Mouse (Mus musculus) left cerebral cortex, adult 8-10 months (tissue): ENCODE results near the gene Rag1. TPM values are rescaled to one million over a fixed set of nuclear protein-coding genes. Genes with fewer than 3 reads are reported as not detected.

Experiments
- DNase-seq, 2 experiments: peaks; one replicate each; pipeline ENCODE4 v3.0.0; 2022; ENCODE audit warnings: low spot score in 2 of 2
- total RNA-seq, 4 experiments: library from RNA; stranded (reverse); gene quantifications; 2 replicates each; pipeline ENCODE4 v1.2.4; 2022

The Rag1 gene
- total RNA-seq, 4 experiments from 2014 or later = 0.07 to 0.42 (median 0.21) TPM

DNA sequence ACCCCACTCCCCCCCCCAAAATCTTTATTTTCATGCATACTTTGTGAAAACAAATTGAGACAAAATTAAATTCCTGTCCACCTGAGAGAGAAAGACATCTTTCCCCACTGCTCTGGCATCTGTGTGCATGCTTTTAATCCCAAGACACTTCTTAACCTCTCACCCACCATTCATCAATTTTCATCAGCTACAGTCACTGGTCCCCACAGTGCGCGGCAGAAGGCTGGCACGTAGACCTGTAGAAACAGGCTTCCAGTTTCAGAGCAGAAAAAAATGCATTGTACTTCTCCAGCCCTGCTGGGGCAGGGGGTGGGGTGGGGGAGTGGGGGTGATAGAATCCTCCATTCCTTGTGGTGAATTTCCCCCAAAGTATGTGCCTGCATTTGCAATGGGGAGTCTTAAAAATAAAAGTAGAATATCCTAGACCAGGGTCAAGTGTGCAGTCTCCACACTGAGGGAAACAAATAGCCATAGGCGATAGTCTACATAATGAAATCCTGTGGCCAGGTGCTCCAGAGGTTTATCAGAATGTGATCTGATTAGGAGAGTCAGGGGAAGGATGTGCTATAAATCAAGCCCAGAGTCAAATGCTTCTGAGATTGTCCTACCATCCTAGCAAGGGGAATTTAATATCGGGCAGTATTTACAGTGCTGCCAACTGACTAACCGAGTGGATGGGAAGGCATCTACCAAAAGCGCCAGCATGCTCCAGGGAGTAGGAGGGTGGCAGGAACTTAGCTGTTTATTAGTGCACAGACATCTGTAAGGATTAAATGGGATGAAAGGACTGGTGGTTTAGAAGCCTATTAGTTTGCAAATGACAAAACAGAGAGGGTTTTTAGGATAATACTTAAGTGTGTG, 10.1 kb downstream of the Rag1 start:
- DNase-seq = no peak

DNA sequence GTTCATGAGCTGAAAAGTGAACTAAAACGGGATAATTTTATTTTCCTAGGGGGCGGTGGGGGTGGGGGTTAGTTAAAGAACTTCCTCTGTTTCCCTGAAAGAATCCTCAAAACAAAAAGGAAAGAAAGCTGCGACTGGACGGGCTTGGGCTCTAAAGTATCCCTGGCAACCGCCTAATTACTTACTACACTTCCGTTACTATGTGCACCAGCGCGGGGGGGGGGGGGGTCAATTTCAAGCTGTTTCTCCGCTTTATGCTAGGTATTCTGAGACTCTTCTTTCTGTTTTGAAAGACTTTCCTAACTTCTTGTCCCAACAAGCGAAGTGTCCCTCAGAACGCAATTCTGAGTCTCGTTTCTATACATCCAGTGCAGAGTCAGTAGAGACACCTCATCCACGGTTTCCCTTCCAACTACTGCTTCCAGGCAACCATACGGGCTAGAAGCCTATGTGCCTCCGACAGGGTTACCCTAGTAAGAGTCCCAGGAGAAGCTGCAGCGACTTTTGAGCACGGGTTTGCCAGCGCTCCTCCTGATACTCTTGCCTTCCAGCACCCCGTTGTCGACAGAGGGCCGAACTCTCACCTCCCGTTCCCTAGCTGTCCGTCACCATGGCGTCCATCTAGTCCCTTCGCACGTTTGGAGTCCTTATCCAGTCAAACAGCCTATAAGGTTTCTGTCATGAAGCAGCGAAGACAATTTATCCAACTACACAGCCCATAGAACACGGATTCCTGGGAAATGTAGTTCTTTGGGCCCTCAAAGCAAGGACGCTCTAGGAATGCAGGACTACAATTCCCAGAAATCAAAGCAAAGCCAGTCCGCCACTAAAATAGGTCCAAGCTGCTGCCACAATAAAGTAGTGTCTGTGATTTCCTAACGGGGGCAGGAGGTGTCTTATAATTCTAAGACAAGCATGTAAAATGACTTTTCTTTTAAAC, 20.7 kb downstream of the Rag1 start:
- peak; percentile 75 to 94 for DNase-seq

DNA sequence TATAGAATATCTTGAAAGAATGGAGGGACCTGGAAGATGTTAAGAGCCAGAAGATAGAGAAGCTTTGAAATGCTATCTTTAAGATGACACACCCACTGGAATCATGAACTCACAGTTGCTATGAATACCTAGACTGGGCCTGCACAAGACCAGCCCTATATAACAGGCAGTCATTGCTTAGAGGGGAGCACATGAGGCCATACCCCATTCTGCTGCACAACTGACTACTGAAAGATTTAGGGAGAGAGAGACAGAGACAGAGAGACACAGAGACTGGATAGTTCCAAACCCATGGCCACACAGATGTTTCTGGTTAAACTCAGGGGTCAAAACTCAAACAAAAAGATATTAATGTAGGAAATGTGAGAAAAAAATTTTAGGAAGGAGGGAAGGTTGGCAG, 22.1 kb downstream of the Rag1 start:
- DNase-seq = no peak

DNA sequence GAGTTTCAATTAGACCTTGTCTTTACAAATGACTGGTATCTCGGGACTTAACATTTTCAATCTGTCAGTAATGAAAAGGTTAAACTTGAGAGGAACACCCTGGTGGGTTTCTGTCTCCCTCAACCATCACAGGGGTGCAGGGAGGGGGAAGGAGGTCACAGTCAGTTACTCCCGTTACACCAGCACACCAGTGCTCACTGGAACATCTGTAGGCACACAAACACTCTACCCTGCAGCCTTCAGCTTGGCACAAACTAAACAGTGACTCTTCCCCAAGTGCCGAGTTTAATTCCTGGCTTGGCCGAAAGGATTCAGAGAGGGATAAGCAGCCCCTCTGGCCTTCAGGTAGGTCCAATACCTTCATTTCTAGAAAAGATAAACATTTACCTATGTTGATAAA, 24.8 kb downstream of the Rag1 start, which contains the start of gene Rag2:
Gene Rag2 (plus strand): TSS at position 193 of the 400 bp plus-strand sequence.
- DNase-seq = no peak

DNA sequence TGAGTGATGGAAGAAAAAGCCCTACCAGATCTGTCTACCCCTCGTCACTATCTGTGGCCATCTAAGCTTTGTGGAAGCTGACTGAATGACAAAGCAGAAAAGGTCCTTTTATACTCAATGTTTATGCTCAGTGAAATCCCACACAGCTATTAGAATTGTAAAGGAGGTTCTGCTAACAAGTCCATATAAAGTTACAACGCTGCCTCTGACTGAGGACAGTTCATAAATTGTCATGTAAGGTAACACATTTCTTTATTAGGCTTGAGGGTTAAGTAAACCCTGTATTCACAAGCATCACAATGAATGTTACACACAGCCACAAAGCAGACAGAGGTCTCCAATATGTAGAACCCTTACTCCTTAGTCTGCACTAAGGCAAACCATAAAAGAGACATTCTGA, 25.3 kb downstream of the Rag1 start:
- DNase-seq = no peak

DNA sequence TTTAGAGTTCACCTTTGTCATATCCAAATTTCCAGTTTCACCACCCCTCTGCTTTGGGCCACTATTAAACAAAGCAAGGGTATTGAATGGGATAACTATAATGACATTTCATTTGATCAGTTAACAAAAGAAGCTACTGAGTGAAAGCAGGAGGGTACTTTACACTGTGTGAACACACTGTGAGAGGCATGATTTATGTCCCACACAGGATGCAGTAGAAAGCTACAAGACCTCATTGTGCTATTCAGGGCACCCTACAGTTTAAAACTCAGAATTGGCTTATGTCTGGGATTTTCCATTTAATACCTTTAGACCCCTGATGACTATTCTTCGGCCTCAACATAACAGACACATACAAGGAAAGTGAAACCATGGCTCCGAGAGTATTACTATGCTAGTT, 26.3 kb downstream of the Rag1 start:
- no peak for DNase-seq

DNA sequence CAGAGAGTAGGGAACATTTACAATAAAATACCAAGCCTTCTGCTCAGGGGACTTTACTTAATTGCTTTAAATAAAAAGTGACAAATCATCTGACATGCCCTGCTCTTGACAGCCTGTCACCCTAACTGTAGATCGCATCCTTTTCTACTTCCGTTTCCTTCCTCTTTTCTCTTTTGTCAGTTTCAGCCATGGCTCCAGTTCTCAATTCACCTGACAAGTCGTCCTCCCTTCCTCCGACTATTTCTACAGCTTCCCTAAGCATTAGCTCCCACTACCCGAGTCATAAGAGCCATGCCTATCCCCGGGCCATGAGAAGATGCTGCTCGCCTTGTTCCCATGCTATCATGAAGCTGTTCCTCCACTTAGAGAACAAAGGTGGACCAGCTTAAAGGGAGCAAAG, 27.7 kb downstream of the Rag1 start:
- DNase-seq = no peak

DNA sequence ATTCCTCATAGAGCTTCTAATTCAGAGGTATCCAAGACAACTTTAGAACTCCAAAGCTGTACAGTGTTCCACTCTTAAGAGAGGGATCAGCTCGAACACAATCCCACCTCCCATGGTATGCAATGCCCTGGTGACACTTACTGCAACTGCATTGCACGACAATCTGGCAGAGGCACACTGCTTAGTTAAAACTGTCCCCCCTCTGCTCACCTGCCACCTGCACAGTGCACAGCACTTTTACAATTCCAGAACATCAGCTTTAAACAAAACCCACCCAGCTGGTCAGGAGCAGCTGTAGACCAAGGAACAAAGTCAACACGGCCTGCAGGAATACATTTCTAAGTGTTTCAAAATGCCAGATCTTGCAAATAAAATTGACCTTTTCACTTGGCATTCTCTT, 28.4 kb downstream of the Rag1 start:
- no peak for DNase-seq

DNA sequence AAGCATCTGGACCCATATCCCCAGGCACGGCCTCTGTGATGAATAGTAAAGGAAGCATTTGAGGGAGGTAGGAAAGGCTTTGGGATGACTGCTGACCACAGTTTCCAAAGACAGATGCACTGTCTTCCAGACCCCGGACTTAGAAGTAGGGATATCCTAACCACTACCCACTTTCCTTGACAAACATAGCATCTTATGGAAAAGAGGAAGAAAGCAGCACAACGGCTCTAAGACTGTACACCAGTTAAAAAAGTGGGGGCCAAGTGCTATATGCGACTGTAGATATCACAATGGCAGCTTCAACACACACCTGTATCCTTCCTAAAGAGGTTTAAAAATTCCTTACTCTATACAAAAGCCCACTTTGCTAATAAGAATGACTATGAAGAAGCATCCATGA, 30.9 kb downstream of the Rag1 start:
- DNase-seq = no peak

DNA sequence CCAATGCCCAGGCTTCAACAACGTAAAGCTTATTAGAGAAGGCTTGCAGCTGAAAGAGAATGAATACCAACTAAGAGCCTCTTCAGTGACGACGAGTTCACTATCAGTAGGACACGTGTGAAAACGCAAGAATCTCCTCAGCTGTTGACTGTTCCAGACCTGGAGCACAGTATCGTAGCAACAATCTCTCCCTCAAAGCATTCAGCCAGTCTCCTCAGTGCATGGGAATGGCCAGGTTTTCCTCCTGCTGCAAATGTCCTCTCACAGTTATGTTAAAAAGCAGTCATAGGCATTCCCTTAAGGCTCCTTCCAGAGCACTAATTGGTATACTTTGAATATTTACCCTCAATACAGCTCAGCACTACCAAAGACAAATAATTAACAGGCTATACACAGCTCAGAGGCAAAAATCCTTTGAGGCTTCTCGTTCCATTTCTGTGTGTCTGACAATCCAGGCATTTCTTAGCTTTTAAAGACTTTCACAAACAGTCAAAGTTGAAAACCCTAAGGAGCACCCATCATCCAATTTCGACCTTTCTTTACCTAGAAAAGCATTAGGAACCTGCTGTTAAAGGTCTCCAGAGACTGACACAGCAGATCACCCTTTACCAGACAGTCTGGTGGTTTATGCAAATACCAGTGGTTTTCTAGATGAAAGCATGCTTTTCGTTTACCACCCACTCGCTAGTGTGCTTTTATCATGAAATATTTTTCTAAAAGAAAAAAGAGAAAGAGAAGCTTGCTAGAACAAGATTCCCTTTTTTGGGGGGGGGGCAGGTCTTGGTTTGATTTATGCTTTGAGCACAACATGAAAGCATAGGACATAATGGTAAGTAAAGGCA, 33.6 kb downstream of the Rag1 start:
- no peak for DNase-seq

DNA sequence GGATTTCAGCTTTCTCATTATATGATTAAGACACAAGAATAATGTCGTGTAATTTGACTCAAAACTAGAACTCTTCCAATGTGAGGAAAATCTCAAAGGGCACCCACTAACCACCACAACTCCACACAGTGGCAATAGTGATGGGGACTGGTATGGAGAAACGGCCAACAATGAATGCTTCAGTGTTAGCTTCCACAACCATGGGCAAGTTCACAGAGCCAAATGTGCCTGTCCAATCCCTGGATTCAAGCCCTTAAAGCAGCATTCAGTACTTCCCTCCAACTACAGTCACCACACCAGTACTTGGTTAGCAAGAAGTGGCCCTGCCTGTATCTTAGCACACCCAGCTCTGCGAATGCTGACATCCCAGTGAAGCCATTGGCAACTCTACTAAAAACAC, 38.4 kb downstream of the Rag1 start:
- DNase-seq = no peak

DNA sequence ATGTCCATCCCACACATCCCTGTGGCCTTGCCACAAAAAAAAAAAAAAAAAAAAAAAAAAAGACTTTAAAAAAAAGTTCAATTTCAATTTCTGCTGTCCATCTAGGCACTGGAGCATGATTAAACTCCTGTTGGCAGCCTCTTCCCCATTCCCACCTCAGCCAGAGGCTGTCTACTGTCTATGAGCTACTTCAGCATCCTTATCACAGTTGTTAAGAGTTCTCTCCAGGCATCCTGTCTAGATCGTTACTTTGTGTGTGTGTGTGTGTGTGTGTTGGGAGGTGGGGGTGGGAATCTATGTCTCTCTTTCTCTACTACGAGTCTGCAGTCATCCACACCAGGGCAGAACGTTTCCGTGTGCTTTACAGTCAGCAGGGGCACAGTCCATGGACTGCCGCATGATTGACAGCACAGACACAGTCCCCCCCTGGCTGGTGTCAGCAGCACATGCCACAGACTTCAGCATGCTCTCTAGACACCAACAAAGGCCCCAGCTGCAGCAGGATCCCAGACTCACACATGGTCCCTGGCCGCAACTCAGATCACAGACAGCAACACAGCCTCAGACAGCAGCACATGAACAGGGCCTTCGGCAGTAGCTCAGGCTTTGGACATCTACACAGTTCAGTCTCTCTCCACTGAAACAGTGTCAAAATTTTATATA, 40.9 kb downstream of the Rag1 start:
- DNase-seq = no peak

DNA sequence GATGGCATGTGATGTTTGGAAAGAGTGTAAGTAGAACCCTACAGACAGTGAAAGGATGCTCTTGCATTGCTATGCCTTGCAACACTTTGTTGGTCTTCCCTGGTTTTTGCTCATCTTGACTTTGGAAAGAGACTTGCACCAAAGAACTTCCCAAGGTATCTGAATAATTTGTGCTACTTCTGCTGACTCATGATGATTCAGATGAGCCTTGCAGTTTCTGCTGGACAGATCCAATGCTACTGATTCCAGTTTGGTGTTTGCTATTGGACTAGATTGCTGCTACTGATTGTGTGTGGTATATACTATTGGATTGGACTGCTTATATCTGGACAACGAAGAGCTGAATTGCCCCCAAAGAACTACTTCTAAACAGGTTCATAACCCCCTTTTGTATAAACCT, 46.2 kb downstream of the Rag1 start:
- DNase-seq = no peak

DNA sequence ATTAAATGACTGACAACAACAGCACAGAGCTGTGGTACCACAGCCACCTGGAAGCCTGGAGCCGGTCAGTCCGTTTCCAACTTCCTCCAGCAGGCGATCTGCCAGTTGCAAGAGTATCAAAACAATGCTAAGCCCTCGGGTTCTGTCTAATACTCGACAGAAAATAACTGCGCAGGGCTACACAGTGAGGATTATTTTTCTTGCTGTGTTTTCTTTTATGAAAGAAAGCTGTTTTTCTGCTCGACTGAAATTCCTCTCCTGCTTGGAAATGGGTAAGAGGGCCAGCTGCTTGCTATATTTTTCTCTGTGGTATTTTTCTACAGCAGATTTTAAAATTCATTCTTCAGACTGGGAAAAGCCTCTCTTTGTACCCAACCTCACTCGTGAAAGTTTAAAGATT, 48.6 kb downstream of the Rag1 start:
- no peak for DNase-seq

DNA sequence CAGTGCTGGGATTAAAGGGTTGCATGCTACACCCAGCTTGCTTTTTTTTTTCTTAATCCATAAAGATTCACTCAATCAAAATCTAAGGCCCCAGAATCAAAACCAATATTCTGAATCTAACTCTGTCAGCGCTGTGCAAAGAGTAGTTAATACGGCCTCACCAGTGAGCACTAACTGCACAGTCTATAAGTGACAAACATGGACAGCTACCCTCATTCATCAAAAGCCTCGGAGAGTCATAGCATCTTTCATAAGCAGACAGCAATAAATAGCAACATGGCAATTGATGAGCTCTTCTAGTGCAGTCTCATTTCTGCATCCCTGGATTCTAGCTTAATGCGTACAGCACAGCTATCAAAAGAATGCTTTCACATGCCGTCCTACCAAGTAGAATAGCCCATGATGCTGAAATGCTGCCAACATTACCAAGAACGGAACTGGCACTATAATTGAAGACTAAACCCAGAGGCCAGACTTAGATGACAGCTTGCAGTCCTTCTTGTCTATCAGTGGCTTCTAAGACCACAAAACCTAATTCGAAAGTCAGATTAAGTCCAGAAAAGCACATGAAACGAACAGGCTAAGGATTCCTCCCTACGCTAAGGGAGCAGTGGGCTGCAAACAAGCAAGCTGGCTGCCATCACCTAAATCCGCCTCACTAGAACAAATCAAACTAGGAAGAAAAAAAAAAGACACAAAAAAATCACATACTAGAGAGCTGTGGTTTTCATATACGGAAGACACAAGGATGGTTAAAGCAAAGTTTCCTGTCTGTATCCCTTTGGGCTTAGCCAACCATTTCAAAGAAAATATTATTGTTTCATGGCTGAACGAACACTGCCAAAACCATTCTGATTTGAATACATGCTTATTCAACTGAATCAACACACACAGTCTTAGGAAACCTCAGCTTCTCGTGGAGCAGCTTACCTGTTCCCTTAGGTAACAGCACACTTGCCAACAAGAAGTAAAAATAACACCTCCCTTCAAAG, 50.8 kb downstream of the Rag1 start:
- no peak for DNase-seq

DNA sequence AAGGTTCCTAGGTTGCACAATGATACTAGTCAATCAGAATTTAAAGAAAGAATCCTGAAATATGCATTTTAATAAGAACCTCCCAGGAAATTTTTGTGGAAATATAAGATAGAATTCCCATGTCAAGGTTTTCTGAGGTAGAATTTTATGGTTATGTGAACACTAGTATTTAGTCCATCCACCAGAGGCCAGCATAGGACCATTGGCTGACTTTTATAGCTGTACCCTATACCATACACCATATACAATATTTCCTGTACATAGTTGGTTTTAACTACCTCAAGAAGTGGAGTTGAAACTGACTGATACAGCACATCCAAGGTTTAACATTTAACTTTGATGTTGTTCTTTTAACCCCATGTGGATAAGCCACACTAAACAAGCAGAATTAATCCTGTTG, 52.1 kb downstream of the Rag1 start:
- DNase-seq = no peak

DNA sequence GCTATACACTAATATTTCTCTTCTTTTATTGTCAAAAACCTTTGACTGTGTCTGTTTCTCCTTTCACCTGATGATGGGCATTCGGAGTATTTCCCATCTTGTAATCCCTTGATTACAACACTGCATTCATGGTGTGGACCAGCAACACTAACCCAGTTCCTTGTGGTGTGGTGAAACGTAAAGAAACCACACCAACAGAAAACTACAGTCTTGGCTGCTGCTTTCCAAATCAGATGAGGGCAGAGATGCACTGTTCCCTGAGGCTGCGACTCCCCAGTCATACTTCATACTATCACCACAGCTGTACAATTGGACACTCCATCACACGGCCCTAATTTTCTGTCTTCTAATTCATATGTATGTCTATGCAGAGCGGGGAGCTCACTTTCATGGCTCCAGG, 54.6 kb downstream of the Rag1 start:
- no peak for DNase-seq

DNA sequence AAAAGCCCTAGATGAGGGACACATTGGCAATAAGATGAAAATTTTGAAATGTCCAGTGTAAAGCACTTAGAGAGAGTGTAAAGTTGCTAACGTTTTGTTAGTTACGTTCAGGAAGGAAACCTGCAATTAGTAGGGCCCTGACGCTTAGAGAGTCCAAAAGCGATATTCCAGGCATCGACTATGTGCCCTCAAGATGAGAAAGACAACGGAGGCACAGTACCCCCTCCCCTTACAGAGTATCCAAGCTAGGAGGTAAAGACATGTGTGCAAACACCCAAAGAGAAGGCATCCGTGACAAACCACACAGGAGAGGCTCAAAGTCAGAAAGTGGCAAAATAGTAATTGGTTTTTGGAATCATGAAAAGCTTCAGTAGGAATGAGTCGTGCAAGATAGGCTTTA, 56.4 kb downstream of the Rag1 start:
- no peak for DNase-seq

DNA sequence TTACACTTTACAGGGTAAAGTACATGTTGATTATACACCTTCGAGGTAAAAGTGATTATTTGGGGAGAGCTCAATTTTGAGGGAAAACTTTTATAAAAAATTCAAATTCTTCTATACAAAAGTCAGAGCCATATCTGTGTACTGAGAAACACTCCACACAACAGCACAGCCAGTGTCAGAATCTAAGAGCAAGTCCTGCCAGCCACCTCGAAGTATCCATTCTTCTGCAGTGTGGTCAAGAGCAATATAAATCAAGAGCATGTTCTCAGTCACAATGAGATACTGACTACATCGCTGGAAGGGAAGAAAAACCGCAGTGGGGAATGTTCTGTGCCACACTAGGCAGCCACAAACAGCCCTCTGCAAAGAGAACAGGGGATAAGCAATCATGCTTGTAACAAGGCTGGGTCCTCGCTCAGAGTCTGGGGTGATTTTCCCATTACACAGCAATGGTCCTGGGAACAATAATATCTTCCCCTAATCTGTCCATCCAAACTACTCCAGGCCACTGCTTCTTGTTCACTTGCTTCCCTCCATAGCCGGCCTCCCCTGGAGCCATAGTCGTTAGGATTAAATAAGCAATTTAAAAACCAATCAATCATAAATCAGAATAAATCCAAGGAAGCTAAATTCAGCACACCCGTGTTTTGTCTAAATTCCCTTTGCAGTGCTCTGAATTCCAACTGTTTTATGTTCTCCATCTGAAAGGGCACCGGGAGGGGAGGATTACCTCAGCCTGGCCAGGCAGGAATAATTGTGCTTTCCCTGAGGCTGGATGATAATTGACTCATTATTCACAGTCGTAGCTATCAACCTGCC, 57.1 kb downstream of the Rag1 start:
- no peak for DNase-seq
